Mouse (Mus musculus): Measurements from ENCODE around the gene Lgals12.

Gene Lgals12

DNA sequence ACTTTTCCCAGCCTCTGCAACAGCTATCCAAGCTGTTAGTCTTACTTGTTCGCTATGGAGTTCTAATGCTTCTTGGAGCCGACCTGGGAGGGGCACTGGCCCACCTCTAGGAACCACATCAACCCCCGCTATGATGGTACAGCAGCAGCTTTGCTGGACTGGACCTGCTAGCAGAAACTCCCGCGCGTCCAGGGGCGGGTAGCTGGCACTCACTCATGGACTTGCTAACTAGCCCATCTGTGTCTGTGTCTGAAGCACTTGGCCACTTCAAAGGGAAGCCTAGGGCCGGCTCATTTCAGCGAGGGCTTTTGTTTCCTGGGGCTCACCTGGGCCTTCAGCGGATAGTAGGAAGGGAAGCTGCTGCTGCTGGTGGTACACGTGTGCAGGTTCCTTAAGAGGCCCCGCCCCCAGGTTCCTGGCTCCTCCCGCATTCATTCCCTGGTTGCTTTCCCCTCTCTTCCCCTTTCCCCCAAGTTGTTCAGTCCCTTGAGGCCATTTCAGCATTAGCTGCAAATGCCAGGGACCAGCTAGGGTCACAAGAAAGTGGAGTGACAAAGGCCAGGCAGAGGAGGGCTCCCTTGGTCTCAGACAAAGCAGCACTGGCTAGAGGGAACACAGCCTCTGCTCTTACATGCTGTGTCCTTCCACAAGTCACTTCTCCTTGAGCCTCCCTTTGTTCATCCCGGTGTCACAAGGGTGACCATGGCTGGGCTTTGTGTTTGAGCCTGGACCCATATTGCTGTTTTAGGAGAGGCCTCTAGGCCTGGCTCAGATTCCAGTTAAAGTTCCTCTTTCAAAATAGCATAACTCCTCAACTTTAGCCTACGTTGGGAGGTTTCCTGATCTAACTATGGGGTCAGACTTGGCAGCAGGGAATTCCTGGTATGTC is at the start of gene Lgals12:
Gene Lgals12, minus strand, starts transcription at position 393 of the 889 bp plus-strand sequence.
- no peak for DNase-seq

GRCm38 (mm10) chr19:7648913-7649666 is 42.1 kb upstream of the Lgals12 start:
- DNase-seq: no peak

DNA sequence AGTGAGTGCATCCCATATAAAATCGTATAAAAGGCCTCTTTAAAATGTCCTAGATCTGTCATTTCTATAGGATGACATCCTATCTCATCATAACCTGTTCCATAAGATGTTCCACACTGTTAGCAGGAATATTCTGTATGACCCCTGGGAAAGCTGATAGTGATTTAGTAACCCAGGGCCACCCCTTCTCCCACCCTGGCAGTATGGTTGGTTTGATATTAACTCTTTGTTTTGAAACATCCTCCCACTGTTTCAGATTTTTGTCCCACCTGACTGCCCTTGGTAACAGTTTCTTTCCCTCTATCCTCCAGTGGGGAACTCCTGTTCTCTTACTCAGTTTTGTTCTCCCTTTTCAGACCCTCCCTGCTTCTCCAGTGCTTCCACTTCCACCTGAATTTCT is 26.8 kb upstream of the Lgals12 start:
- no peak for DNase-seq

- no peak for DNase-seq
These were observed 26.0 kb upstream of the Lgals12 start for GRCm38 (mm10) chr19:7633021-7633420.

DNA sequence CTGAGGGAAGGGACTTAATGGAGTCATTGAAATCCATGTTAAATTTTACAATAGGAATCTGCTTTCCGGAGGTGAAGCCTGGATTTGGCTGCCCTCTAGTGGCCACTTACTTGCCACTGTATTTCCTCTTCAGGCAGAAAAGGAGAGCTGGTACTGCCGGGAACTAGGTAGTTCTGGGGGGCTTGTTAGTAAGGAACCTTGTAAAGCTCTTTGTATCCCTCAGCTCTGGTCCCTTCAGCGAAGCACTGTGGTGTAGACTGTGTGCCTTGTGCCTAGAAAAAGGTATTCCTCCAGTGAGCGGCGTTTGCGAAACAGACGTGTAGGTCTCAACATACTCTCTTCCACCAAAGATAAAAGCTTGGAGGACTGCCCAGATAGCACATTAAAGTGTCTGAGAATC is 10.7 kb upstream of the Lgals12 start:
- DNase-seq: peak; percentile 55

DNA sequence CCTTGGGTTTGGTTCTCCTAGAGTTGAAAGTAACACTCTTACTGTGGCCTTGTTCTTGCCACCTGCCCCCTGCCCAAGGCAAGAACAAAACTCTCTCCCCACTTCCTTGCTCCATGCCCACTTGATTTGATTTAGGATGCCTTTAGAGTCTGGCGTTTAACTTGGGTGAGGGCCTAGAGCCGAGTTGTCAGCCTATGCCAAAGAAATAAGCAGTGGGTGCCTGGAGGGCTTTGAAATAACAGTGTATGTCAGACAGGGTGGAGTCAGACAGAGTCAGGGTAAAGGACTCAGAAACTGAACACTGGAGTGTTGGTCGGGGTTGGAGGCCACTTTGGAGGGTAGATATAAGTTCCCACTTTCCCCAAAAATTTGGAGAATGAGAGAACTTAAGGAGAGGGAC is 10.1 kb upstream of the Lgals12 start:
- DNase-seq: no peak

DNA sequence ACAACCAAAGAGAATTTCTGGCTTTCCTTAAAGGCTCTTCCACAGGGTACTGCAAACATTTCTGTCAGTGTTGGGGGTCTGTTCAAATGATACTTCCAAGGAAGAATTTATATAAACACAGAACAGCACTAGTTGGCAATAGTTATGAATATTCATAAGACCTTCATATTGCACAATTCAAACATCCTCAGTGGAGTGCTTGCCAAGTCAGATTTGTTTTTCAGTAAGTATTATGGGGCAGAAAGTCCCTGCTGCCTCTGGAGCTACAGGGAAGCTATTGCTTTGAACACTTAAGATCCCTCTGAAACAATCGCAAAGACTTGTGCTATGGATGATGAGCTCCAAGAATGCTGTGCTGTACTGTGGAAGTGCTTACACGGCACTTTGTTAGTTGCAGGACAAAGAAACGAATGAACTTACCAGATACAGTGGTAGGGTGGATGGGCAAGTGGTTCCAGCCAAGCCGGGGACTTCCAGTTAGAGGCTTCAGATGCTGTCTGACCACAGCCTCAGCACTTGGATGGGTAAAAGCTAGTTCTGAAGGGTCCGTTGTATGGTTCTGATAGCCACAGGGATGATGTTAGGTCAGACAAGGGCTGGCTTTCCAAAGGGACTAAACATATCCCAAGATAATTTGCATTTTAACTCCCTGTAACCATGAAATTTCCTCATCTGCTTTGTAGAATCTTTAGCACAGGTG is 9.4 kb upstream of the Lgals12 start:
- DNase-seq: no peak

GRCm38 (mm10) chr19:7613151-7613550 is 6.2 kb upstream of the Lgals12 start:
- DNase-seq: no peak

DNA sequence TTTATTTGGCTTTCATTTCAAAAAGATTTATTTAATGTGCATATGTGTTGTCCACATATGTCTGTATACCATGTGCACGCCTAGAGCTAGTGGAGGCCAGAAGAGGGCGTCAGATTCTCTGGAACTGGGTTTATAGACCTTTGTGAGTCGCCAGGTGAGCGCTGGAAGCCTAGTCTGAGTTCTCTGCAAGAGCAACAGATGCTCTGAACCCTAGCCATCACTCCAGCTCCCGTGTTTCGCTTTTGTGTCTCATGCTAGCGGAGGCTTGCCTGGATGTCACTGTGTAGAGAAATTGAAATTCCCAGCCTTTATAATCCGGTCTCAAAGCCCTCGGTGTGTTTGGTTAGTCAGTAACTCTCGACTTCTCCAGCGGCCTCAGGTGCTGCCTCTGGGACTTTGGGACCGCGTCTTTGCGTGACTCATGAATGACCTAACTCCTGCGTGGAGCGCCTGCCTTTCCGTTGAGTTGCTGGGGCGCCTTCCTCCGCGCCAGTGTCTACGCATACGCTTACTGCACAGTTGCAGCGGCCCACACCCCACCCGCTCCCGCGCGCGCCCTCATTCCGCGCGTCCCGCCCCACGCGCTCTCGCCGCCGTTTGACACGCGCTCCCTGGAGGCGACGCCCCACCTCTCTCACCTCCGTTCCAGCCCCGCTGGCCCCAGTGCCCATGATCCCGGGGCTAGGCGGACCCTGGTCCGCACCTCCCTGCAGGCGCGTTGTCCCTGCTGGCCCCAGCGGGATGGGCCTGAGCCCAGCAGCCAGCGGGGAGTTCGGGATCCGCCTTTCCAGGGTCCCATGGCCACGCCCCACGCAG is 5.2 kb upstream of the Lgals12 start, which contains the start of gene Hrasls5:
Gene Hrasls5, plus strand, starts transcription at position 600 of the 816 bp plus-strand sequence.
- DNase-seq: peak; percentile 9

GRCm38 (mm10) chr19:7607690-7608201 is 753 bp upstream of the Lgals12 start:
- DNase-seq: no peak

DNA sequence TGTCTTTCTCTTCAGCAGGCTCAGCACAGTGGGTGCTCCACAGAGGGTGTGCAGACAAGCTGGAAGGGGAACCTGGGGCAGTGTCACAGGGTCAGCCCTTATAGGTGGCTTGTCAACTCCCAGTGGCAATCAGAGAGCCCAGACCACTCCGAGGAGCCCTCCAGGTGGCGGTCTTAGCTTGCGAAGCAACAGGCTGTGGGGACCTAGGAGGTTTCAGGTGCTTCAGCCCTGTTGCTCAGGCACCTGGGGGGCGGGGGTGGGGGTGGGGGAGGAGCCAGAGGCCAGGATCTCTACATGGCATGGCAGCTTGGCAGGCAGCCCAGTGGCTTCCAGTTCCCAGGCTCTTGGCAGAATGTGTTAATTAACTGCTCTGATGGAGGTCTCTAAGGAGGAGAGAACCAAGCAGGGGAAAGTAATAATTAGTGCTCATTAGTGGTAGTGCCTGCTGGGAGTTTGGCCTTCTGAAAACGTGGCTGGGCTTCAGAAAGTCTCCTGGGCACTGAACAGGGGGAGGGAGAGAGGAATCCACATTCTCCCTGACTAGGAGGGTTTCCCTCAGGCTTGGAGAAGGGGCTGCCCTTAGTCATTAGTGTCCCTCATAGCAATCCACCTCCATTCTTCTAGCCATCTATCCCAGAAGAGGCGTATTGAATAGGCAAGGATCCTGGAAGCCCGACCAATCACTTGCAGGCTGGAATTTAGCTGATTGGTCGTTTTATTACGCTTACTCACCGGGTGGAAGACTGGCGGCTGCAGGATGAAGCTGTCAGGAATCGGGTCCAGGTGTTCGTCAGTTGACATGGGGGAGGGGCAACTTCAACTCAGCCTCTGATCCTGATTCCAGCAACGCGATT is 836 bp downstream of the Lgals12 start:
- DNase-seq: no peak

GRCm38 (mm10) chr19:7605013-7605412 is 2.0 kb downstream of the Lgals12 start:
- no peak for DNase-seq

DNA sequence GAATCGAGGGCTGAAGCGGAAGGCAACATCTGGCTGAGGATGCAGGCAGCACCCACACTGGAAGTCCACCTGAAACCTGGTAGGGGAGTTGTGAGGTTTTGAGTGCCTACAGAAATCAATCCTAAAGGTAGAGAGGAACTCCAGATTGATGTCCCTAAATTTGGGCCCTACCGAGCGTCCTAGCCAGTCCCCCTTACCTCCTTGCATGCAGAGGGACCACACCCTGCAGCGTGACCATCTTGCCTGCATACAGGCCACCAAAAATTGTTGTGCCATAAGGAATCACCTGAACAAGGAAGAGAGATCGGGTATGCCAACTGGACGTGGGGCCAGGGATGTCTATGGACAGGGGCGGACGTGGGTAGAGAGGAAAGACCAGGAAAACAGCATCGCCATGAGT is 2.9 kb downstream of the Lgals12 start:
- no peak for DNase-seq

DNA sequence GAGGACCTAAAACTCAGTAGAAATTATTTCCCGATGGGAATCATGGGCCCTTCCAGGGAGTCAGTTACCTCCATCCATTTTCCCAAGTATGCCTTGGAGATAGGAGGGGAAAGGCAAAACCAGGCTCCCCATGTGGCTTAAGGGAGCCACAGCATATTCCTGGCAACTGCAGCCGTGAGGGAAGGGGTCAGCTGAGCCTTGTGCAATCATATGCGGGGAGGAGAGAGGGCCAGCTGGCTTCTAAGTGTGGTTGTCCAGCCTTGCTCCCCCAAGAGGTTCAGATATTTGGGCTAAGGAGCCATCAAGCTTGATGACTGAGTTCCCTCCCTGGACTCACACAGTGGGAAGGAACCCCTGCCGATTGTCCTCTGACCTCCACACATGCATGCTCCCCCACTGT is 5.4 kb downstream of the Lgals12 start:
- DNase-seq: no peak

DNA sequence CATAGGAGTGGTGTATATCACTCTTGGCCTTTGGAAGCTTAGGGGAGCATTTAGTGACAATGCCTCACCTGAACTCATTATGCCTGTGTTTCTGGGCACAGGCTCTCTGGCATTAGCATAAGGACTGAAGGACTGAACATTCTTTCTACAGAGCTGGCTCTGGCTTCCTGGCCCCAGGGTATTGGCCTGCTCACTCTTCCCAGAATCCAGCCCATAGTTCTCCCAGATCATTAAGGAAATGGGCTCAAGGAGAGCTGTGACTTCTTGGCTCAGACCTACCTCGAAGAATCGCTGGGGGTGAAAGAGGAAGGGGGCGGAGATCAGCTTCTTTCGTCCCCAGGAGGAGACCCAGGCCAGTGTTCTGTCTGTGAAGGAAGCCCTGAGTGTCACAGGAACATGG is 8.5 kb downstream of the Lgals12 start:
- DNase-seq: no peak

GRCm38 (mm10) chr19:7595534-7595933 is 11.5 kb downstream of the Lgals12 start:
- peak; percentile 30 for DNase-seq

DNA sequence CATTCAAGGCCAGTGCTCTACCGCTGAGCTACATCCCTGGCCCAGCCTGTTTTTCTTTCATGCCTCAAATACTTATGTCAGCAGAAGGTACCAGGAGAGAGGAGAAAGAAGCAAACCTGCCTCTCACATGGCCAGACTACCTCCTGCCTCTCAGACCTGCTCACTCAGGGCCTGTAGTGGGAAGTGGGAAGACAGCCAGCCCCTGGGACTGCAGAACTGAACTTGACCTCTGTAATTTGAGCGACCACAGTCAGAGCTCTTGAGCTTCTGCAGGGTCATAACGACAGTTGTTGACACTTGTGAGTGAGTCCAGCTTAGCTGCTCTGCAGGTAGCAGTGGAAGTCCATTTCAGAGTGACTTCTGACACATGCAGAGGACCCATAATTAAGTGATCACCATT is 15.0 kb downstream of the Lgals12 start:
- DNase-seq: no peak

DNA sequence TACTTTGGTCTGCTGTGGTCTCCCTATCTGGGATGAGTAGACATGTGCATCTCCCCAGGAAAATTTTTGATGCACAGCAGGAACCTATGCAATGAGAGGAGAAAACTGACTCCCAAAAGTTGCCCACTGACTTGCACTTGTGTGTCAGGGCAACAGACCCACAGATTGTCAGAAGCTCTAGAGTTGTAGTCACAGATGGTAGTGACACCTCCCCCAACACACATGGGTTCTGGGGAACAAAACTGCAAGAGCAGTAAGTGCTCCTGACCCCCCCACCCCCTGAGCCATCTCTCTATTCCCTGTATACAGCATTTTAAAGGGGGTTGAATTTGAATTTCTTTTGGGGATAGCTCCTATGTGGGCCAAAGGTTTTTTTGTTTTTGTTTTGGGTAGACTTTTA is 16.2 kb downstream of the Lgals12 start:
- DNase-seq: no peak

- no peak for DNase-seq
These were observed 21.2 kb downstream of the Lgals12 start for GRCm38 (mm10) chr19:7585764-7586163.

- DNase-seq: no peak
These were observed 21.7 kb downstream of the Lgals12 start for GRCm38 (mm10) chr19:7585279-7585678.

DNA sequence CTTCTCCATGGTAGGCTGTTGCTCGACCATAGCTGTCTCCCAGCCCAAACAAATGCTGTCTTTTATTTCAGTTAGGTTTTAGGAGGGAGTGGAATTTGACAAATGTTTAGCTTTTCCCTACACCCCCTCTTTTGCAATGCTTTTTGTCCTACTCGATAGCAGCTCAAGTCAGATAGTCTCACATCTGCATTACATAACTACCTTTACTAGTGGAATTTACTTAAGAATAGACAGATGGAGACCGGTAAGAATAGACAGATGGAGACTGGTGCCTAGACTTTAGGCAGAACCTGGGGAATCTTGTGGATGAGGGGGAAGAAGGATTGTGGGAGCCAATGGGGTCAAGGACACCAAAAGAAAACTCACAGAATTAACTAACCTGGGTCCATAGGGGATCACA is 23.4 kb downstream of the Lgals12 start:
- DNase-seq: no peak

Data from thymus, postnatal 14 days (tissue).